Mouse (Mus musculus) testis, adult 2 months (tissue): ENCODE data around the gene 1700014D04Rik. TPM values are rescaled to one million over a fixed set of nuclear protein-coding genes. Genes with fewer than 3 reads are reported as not detected.

ENCODE experiments used
- H3K27ac ChIP-seq: fragments of 200-500 bp; 2 replicates; pipeline ENCODE4 v1.5.1; 2012; ENCODE audit warnings: low read depth, low read length; ENCODE audit not compliant: control insufficient read depth, insufficient read depth
- H3K27me3 ChIP-seq: fragments of 200-500 bp; 2 replicates; pipeline ENCODE4 v1.6.1; 2012; ENCODE audit warnings: mild to moderate bottlenecking, low read length, moderate library complexity; ENCODE audit not compliant: control insufficient read depth, insufficient read depth
- H3K36me3 ChIP-seq: fragments of 200-500 bp; 2 replicates; pipeline ENCODE4 v1.6.1; 2012; ENCODE audit warnings: mild to moderate bottlenecking, low read length; ENCODE audit not compliant: control insufficient read depth, insufficient read depth
- H3K4me1 ChIP-seq: fragments of 200-500 bp; 2 replicates; pipeline ENCODE4 v1.6.1; 2012; ENCODE audit warnings: low read length; ENCODE audit not compliant: control insufficient read depth, insufficient read depth
- H3K4me3 ChIP-seq: fragments of 200-500 bp; 2 replicates; pipeline ENCODE4 v1.5.1; 2012; ENCODE audit warnings: low read depth, mild to moderate bottlenecking, low read length, moderate library complexity, mixed read lengths; ENCODE audit not compliant: control insufficient read depth
- CTCF ChIP-seq: fragments of 200-500 bp; IDR thresholded peaks from 2 replicates; pipeline ENCODE4 v1.5.1; 2012; ENCODE audit warnings: low read depth, mild to moderate bottlenecking, inconsistent platforms, low read length, moderate library complexity; ENCODE audit not compliant: control insufficient read depth, insufficient read depth, insufficient replicate concordance
- POLR2A ChIP-seq: fragments of 200-500 bp; IDR thresholded peaks from 2 replicates; pipeline ENCODE4 v1.6.1; 2012; ENCODE audit warnings: low read depth, mild to moderate bottlenecking, inconsistent platforms, low read length, moderate library complexity; ENCODE audit not compliant: control insufficient read depth
- polyA plus RNA-seq: library from polyadenylated mRNA; depleted of rRNA; stranded (reverse); fragments of >200 nt; gene quantifications from 2 replicates; pipeline ENCODE4 v1.2.3, GENCODE M21; 2012; rRNA removed

Gene 1700014D04Rik
- polyA plus RNA-seq, 1 experiment = 46.7 TPM

DNA sequence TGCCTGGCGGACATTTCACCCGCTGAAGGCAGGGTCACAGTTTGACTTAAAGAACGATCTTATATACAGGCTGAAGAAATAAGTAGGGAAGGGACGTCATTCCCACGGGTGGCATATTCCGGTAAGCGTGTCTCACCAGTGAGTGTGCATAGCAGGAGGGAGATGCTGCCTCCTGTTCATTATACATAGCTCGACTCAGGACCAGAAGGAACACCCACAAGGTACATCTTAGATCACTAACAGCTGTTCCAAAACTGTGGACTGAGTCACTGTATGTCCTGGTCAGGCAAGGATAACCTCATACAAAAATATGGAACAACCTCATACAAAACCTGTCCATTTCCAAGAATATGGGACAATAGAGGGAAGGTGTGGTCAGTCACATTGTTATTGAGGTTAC lies 47.4 kb downstream of the 1700014D04Rik start:
- TF ChIP-seq CTCF (no peak), POLR2A (no peak)
- no peak overlapping the region for H3K27ac ChIP-seq

DNA sequence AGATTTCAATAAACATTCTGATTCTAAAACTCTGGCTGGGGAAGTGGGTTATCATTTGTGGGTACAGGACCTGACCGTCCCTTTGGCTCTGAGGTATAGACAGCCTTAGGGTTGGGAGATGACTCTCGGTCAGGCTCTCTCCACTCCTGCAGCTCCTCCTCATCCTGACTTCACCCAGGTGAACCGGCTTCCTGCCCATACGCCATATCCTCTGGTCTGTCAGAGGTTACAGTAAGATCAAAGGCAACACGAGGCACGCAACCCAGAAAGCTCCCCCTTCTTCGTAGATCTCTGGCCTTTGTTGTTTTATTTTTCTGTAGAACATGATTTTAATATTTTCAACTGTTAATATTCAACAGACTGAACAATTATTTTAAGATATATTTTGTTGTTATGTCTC lies 50.8 kb downstream of the 1700014D04Rik start:
- H3K4me3 ChIP-seq = no peak overlapping the region
- no peaks in the 10 kb centered on the region for H3K4me1 ChIP-seq
- H3K36me3 ChIP-seq = no peaks in the 10 kb centered on the region
- H3K27ac ChIP-seq = no peak overlapping the region
- no peaks in the 10 kb centered on the region for H3K27me3 ChIP-seq
- TF ChIP-seq CTCF = no peak
- TF ChIP-seq POLR2A = no peak

More for the DNA sequence above, 47.4 kb downstream of the 1700014D04Rik start:
- no peaks in the 10 kb centered on the region for H3K36me3 ChIP-seq
- no peaks in the 10 kb centered on the region for H3K4me1 ChIP-seq
- H3K27me3 ChIP-seq = no peaks in the 10 kb centered on the region
- H3K4me3 ChIP-seq = no peak overlapping the region

DNA sequence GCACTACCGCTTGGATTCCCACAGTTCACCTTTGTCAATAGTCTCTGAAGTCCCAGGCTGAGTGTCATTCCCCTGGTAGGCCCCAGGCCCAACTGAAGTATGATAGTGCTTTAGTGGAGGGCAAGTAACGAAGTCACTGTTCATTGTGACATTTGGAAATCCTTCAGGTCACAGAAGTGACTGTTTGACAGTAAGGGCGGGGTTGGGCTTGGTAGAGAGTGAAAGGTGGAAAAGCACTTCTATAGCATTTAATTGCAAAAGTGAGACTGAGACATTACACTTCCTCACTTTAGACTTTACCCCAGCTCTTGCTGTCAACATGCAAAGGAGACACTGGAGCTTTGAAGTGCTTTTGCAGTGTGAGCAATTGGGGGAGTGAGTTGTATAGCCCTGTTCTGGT lies 52.5 kb downstream of the 1700014D04Rik start, which contains the start of gene 4921517D22Rik:
TSS of gene 4921517D22Rik (minus strand) at position 101 of the 400 bp plus-strand sequence.
- Histone ChIP-seq H3K4me1 (no peaks in the 10 kb centered on the region), H3K36me3 (no peaks in the 10 kb centered on the region), H3K4me3 (peak within 1 kb of the TSS; percentile 60), H3K27ac (no peak within 1 kb of the TSS), H3K27me3 (no peaks in the 10 kb centered on the region)
- TF ChIP-seq POLR2A = no peak
- TF ChIP-seq CTCF = no peak

DNA sequence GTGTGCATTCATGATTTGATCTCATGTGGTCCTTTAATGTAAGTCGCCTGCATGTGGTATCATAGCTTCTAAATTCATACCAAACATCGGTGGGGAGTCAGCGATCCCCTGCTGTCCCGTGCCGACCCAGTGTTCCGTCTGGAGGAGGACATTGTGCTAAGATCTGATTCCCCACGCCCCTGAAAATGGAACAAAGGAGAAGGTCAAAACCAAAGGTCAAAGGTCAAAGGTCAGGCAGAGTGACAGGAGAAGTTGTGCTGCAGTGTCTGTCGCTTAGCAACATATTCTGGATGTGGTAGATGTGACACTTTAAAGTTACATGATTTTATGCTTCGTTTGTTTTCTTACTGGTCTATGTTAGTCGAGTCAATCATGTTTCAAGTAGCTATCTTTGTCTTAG lies 55.1 kb downstream of the 1700014D04Rik start:
- Histone ChIP-seq H3K4me3 (no peak overlapping the region), H3K27ac (no peak overlapping the region), H3K36me3 (no peaks in the 10 kb centered on the region), H3K4me1 (no peaks in the 10 kb centered on the region), H3K27me3 (no peaks in the 10 kb centered on the region)
- TF ChIP-seq POLR2A = no peak
- no peak for TF ChIP-seq CTCF

Other genes with a start within 250 kb of the 1700014D04Rik start
- gene Agtpbp1, start 161.5 kb downstream of the 1700014D04Rik start, polyA plus RNA-seq = 74.6 and 82.5 TPM in 2 replicates
- 42.8 and 46.5 TPM in 2 replicates for gene Naa35, start 161.5 kb downstream of the 1700014D04Rik start, polyA plus RNA-seq
- 3.0 and 3.4 TPM in 2 replicates for gene Golm1, start 70.9 kb downstream of the 1700014D04Rik start, polyA plus RNA-seq
- 23.4 and 24.2 TPM in 2 replicates for gene 4921517D22Rik, start 52.6 kb downstream of the 1700014D04Rik start, polyA plus RNA-seq
- gene Spata31d1a, start 36.4 kb downstream of the 1700014D04Rik start, polyA plus RNA-seq = 111 and 122 TPM in 2 replicates
- 118 and 120 TPM in 2 replicates for gene Spata31d1b, start 34.5 kb downstream of the 1700014D04Rik start, polyA plus RNA-seq
- gene Spata31d1d, start 15.0 kb downstream of the 1700014D04Rik start, polyA plus RNA-seq = 74.8 and 83.7 TPM in 2 replicates
- gene Isca1, start 23.1 kb upstream of the 1700014D04Rik start, polyA plus RNA-seq = 149 and 158 TPM in 2 replicates
- not detected in 2 replicates for gene Gm49354, start 35.5 kb upstream of the 1700014D04Rik start, polyA plus RNA-seq
- 9.5 and 10.1 TPM in 2 replicates for gene Tut7, start 76.4 kb upstream of the 1700014D04Rik start, polyA plus RNA-seq